Mouse (Mus musculus) C2C12 (cell line): Measurements from ENCODE around the gene Cd200.

Experiments used
- CTCF ChIP-seq: IDR thresholded peaks from one replicate; pipeline ENCODE4 v1.5.1; 2011; ENCODE audit not compliant: control insufficient read depth, insufficient read depth, insufficient read length
- USF1 ChIP-seq: IDR thresholded peaks from one replicate; pipeline ENCODE4 v1.6.1; 2011; ENCODE audit warnings: low read depth, mild to moderate bottlenecking, control low read depth, moderate library complexity

DNA sequence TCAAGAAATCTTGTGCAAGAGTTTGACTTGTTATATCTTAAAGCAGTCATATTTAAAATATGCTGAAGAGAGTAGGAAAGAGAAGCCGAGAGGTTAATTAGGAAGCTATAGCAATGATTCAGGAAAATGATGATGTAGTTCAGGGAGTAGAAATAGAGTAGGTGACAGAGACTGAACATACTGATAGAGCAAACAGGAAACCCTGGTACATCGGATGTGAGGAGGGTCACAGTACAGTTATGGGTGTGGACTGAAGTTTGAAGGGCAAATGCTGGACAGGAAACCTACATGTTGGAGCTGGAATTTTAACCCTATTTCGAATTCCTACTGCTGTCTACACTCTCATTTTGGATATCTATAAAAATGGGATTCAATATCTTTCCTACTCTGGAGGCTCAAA is 29.9 kb downstream of the Cd200 start:
- TF ChIP-seq CTCF = no peak
- no peak for TF ChIP-seq USF1
